Mouse (Mus musculus) spleen, embryonic (tissue): Measurements from ENCODE around the gene Optc.

Source experiments
- CTCF ChIA-PET: fragments of 350-600 bp; sonication (Branson Sonifier 250); formaldehyde crosslinking; loops from one replicate; lab custom pipeline; 2022; lab: Charles Lee

Optc gene

DNA sequence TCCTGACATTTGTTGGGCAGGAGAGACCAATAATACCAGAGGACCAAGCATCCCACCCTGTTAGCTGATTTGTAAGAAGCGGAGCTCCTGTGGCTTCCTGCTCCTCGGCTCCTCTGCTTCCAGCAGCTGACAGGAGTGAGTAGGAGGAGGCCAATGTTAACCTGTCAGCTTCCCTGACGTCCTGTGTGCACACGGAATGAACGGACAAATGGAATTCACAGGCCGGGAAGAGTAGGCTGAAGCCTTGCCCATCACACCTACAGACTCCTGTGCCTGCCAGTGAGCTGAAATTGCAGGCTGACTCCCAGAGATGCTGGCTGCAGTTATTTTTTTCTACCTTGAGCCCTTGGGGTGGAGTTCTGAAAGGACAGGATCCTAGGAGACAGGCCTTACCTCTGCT is 23.7 kb downstream of the Optc start:
- CTCF ChIA-PET: no interaction called here

DNA sequence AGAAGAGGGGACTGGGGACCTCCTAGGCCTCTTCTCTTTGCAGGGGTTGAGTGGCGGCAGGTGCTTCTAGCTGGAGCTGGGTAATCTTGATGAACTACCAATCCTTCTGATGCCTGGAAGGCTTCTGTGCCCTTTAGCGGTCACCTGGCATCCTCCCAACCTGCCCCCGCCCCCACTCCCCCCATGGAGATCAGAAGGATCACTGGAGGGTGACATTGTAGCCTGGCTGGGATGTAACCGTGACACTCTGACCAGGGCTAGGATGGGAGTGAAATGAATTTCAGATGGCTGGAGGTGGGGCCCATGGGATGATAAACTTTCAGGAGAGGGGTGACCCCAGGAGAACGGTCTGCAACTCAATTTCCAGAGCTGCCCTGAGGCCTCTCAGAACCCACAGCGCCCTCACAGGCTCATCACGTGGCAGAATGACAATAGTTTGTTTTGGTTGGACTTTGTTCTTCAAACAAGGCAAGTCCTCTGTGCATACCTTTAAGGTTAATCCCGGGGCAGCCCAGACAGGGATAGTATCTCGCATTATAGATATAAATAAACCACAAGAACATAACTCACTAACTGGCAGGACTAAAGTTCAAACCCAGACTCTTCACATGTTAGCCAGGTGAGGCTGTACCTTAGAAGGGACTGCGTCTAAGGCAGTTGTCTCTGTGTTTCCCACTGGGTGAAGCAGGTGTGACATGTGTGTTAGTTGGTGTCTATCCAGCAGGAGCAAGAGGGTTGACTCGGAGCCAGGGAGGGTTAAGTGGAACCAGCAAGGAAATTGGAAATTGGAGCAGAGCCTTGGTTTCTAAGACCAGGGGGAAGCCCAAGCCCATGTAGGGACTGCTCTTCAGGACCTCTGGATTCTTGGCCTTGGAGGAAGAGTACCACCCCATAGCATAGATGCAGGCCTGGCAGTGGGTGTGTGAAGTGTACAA is 25.2 kb downstream of the Optc start:
- CTCF ChIA-PET: no interaction called here

DNA sequence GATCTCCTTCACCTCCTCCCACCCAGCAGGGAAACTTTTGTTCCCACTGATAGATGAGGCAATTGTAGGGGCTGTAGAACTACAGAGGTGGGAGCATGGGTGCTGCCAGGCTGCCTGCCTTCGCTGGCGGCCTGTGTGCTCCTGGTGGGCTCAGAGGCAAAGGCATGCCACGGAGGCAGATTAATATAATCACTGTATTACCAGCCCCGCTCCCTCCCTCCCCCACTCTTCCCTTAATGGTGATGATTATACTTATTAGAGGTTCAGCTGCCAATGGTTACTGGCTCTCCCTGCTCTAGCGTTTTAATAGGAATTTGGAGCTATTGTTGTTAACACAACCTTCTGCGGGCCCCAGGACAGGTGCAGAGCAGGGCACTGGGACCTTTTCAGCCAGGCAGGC is 26.0 kb downstream of the Optc start:
- CTCF ChIA-PET: no interaction called here

DNA sequence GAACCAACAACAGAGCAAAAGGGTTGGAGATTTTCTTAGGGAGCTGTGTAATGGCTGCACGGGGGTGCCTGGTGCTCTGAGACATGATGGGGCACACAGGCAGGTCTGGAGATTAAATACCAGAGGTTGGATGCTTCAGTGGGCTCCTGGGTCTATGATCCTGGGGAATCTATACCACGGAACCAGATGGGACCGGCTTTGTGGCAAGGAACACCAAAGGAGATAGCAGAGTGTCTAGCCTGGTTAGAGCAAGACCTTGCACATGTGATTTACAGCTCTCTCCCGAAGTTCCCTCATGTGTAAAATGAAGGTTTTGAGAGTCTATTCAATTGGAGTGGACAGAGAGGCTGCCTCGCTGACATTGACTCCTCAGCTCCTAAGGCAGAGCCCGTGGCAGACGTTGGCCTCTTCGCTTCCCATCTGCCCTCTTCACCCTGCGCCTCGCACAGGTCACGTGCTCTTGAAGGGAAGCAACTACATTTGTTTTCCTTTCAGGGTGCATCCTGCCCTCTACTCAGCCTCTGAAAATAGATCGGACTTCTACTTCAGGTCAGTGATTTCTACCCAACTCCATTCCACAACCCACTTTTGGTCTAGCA is 28.9 kb downstream of the Optc start:
- CTCF ChIA-PET: no interaction called here

DNA sequence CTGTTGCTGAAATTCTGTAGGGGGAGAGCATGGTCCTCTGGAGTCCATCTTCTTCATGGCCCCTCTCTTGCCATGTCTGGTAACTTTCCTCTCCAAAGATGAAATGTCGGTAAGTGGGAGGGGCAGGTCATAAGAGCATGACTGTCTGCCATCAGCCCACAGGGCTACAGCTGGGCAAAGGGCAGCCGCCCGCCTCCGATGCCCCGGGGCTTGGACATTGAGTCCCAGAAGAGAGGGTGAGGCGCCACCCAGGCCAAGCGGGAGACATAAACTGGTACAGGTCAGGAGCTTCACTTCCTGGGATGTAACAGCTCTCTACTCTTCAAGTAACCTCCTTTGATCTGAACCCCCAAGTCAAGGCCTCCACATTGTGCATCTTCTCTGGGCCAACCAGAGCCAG is 30.9 kb downstream of the Optc start:
- CTCF ChIA-PET: no interaction called here

DNA sequence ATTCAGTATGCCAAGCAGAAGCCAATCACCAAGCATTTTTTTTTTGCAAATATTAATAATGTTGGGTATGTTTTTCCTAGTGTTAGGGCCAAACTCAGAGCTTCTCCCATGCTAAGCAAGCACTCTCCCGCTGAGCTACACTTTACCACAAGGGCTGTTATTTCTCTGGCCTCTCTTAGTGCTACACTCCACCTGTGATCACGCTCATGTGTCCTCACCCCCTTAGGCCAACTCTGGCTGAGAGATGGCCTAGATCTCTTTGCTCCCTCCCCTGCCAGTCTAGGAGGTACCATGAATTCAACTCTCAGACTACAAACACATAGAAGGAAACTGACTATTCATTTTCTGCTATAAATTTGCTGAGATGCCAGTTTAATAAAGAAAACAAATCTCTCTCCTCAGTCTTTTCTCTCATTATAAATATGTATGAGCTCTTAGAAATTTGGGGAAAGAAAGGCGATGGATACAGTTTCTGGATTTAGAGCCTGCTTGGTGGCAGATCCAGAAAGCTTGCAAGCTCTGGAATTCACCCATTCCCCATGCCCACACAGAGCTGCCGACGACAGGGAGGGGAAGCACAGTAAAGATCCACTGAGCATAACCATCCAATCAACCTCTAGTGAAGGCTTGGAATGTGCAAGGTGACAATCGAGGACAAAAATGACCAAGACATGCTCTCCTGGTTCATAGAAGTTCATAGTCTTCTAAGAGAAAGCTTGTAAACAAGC is 34.5 kb downstream of the Optc start:
- CTCF ChIA-PET: interaction anchor here (0.7 kb wide), 1 partner anchor 111 kb away, joined by 4 read pairs; no protein-coding TSS in a partner anchor

DNA sequence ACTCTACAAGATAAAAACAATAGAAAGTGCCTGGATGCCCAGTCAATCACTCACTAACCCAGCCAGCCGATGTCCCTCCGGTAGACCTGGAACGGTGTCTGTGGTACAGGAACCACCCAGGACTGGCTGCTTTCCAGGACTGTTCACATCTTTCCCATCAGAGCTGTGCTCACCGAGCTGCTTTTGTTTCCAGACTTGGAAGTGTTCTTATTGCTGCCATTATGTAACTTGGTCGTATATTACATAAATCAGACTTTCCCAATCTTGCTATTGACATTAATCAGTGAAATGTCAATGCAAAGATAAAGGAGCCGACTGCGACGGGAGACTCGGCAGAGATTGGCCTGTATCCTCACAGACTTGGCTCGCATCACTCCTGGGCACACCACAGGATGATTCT is 36.6 kb downstream of the Optc start:
- CTCF ChIA-PET: no interaction called here

DNA sequence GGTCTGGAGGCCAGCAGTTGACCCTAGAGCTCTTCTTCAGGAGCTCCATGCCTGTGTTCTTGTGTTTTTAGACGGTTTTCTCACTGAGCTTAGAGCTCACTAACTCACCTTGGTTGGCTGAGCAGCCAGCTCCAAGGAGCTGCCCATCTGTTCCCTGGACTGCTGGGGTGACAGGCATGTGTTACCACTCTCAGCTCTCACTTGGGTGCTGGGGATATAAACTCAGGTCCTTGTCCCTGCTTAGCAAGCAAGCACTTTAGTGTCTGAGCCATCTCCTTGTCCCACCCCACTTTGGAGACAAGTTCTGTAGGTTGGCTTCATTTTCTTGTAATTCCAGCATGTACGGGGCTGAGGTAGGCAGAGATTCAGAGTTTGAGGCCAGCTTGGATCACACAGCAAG is 38.6 kb downstream of the Optc start:
- CTCF ChIA-PET: no interaction called here

DNA sequence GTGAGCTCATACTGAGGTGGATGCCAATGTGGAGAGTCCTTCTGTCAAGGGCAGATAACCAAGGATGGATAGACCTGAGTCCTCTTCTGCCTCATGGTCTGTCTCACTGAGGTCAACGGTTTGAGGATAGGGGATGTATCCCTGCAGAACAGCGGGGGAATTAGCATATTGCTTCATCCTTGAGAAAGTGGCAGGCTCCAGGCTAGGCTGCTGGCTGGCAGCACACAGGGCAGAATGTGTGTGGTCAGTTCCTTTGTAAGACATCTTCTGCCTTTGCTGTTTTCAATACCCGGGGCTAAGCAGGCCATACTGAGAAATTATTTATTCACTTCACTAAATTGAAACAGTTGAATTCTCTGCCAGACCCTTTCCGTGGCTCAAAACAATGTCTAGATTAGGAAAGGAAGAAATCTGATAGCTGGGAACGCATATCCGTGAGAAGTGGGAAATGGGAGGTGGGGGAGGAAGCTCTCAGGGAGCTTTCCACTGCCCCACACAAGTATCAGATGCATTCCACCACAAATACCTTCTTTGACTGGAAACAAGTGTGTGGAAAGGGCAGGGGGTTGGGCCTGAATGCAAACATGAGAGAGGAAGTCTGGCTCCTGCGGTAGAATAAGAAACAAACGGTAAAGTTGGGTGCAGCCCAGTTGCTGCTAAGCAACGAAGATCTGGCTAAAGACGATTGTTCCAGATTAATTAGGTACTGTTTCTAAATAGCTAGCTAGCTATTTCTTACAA is 44.4 kb downstream of the Optc start:
- CTCF ChIA-PET: no interaction called here

DNA sequence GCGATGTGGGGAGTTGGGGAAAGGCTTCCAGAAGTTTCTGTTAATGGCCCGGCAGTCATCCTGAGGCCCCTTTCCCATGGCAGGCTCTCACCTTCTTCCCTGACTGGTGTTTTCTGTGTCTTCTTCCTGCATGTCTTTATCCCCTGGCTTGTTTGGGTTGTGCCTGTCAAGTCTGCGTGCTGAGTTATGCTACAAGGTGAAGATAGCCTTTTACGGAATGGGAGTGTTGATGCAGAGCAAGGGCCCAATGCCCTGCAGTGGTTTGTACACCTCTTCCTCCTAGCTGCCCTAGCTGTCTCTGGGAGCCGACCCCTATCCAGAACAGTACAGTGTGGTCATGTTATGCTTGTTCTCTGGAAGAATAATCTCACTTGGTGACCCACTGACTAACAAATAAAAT is 46.8 kb downstream of the Optc start:
- CTCF ChIA-PET: no interaction called here

DNA sequence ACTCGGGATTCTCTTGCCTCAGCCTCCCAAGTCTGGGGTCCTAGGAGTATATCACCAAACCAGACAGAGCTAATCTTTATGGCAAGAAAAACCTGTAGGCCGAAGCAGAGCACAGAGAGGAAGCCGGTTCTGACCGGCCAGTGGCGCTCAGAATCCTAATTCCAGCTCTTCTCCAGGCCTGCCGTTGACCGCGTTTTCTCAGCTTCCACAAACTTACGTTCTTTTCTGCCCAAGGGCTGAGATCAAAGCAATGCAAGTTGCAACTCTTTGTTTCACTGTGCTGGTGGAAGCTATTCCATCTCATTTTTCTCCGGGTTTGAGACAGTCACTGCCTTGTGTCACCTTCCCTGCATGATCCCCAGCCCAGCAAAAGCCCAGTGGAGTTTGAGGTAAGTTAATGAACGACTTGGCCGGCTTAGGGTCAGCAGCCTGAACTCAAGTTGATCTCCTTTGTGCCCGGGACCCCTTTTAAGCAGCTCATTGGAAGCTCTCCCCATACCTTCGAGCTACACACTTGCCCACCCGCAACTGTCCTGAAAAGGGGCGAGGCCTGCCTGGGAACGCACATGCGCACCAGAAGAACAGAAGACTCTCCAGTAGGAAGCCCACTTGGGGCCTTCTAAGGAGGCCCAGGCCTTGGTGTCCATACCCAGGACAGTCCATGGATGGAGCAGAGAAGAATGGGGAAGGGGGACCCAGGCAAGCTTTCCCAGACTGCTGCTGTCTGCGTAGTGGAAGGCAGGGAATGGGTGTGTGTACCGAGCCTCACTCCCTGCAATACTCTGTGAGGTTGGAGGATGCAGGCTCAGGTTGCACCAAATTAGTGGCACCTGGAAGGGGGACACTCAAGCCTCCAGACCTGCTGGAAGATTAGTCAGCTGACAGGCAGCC is 47.7 kb downstream of the Optc start:
- CTCF ChIA-PET: no interaction called here

DNA sequence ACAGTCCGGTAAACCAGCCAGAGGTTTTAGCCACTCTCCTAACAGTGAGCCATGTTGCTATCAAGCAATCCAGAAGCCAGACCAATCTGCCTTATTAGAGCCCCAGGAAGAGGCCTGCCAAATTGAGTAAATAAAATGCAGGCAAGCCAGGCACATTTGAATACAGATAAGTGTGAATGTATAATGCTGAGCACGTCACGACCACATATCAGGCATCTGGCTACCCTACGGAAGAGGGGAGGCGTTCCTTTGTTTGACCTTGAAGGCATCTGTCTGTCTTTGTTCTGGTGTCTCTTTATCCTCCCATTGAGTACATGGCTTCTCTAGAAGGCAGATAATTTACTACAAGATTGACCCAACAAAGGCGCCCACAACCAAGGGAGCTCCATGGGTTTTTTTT is 48.5 kb downstream of the Optc start:
- CTCF ChIA-PET: no interaction called here

DNA sequence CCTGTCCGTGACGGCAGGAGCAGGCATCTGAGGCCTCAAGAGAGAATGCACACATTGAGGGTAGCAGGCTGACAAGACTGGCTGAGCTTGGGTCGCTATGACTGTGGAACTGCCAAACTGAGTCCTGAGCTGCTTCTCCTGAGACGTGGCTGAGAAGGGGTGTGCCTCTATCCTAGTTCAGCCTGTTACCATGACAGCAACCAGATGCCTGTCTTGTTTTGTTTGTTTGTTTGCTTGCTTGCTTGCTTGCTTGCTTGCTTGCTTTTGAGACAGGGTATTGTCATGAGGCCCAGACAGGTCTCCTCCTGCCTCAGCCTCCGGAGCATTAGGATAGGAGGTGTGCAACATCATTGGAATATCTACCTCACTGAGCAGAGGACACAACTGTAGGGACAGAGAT is 50.0 kb downstream of the Optc start:
- CTCF ChIA-PET: no interaction called here

DNA sequence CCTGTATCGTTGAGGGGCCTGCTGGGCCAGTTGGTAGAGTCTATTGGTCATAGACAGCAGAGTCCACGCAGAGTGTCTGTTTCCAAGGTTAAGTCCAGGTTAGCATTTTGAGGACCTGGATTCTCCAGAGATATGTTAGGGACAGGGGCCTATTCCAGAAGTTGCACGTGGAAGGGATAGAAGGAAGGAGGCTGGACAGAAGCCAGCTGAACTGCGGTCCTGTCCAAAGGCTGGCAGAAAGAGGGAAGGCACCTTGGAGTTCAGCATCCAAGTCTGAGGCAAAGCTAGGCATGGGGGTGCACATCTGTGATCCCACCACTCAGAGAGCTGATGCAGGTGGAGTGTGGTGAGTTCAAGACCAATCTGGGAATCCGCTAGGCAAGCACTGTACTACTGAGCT is 50.6 kb downstream of the Optc start:
- CTCF ChIA-PET: interaction anchor here (0.6 kb wide), 1 partner anchor 9 kb away, joined by 6 read pairs; no protein-coding TSS in a partner anchor

DNA sequence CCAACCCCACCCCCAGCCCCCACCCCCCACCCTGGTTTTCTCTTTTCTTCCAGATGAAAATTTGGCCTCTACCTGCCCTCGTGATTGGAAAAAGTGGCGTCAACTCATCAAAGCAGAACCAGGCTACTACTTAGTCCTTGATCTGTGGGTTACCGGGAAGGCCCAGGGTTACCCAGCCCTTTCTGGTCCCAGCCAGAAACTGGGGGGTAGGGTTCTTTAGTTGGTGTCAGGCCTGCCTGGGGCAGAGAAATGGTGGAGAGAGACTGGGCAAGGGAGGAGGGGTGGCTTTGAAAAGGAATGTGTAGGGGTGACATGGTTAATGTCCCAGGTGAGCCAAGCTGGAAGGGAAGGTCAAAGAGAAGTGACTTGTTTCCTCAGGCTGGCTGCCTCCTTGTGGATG is 51.1 kb downstream of the Optc start:
- CTCF ChIA-PET: no interaction called here

DNA sequence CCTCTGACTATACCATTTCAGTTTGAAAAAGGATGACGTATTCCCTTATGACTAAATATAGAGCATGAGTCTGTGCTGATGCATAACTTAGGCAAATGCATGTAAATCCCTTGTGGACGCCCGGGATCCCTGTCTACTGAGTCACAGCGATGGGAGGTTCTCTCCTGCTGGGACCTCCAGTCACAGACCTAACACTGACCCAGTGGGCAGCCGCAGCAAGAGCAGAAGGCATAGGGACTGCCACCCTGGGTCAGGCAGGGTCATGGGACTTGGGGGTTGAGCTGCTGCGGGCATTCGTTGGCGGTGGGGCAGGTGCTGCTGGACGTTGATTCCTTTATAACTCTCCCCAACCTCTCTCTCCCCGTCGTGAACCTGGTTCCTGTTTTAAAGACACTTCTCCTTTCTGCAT is 51.7 kb downstream of the Optc start:
- CTCF ChIA-PET: no interaction called here

DNA sequence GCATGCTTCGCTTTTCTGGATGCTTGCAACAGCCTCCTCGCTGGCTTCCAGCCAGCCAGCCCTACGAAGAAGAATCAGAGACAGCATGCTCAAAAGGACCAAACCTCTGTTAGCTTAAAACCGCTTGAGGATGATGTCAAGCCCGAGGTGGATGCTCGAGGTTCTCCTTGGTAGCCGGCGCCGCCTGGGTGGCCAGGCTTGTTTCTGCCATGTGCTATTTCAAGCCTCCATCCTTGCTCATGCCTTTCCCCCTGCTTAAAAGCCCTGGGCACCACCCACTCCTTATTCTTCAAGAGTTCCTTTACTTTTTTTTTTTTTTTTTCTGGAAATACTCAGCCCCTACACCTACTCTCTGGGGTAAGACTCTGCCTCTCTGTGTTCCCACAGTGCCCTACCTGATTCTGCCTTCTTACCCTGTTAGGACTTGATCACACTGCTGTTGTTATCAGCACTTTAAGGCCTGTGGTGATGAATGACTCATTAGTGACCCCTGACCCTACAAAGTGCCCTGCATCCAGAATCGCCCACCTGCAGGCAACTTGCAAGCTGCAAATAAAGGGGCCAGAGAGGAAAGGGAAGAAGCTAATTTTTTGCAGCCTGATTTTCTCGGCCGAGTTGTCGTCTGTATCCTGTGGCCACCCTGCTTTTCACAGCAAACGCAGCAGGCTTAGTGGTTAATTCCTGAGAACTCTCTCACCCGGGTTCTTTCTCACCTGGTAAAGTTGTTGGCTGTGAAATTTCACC is 52.4 kb downstream of the Optc start:
- CTCF ChIA-PET: interaction anchor here (0.7 kb wide), 1 partner anchor 293 kb away, joined by 3 read pairs; no protein-coding TSS in a partner anchor

DNA sequence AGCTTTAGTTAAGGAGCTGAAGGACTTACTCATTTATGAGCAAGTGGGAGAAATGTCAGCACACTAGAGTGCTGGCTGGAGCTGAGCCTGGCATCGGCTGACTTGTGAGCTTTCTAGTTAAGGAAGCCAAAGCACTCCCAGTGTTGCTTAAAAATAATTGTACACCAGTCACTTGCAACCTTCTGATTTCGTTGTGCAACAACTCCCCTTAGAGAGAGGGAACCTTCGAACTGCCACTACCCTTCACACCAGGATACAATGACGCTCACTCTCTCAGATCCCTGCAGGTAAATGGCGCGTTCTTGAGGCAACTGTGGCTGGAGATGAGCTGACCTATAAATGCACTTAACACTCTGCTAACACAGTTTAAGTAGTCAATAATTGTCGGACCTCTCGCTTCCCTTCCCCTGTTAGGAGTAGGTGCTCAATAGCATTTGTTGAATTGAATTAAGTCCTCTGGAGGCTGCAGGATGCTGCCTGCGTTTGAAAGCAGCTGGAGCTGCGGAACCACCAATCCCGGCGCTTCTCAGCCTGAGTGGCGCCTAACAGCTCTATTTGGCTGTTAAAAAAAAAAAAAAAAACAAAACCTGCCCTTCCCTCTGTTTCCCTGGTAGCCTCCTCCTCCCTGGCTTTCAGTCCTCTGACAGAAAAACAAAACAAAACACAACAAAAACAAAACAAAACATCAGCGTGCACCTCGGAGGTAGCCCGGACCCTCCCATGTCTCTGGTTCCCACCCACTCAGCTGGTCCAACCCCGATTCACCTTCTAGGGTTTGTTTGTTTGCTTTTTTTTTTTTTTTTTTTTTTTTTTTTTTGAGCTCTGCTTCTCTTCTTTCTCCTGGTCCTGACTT is 53.2 kb downstream of the Optc start:
- CTCF ChIA-PET: interaction anchor here (0.7 kb wide), 1 partner anchor 293 kb away, joined by 3 read pairs; no protein-coding TSS in a partner anchor
